Mouse (Mus musculus) ES-Bruce4 (cell line): ENCODE data around the gene Rasa3.

ENCODE experiments used
- CTCF ChIP-seq: IDR thresholded peaks from one replicate; pipeline ENCODE4 v1.8.1; 2011; ENCODE audit warnings: low read depth, low read length
- EP300 ChIP-seq: IDR thresholded peaks from 2 replicates; pipeline ENCODE4 v1.6.1; 2011; ENCODE audit warnings: low read depth, low read length; ENCODE audit not compliant: insufficient read depth
- POLR2A ChIP-seq: IDR thresholded peaks from one replicate; pipeline ENCODE4 v1.8.1; 2011; ENCODE audit warnings: low read length; ENCODE audit not compliant: insufficient read depth

GRCm38 (mm10) chr8:13667917-13668316, 9.5 kb downstream of the Rasa3 start:
- TF ChIP-seq POLR2A, result no peak
- peak; percentile 43 for TF ChIP-seq CTCF
- no peak for TF ChIP-seq EP300
